Mouse (Mus musculus): ENCODE measurements around the gene Tmem248. TPM values are rescaled to one million over a fixed set of nuclear protein-coding genes. Genes with fewer than 3 reads are reported as not detected.

The Tmem248 gene
- 31.8 and 36.6 TPM in 2 replicates for polyA plus RNA-seq (2015; fragmentation: Nextera tagmentation; extraction: Ambion mirVana)

DNA sequence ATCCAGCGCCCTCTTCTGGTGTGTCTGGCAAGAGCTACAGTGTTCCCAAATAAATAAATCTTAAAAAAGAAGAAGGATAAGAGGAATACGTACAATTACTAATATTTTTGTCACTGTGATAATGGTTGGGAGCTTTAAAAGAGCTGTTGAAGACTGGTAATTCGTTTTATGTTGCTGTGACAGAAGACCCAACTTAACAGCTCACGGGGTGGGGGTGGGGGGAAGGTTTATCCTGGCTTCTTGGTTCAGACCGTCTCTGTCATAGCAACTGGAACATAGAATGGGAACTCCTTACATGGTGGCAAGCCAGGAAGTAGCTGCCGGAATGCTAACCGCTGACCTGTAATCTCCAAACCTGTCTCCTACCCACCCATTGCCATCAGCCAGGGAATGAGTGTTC is at the start of gene Tmem248:
TSS of gene Tmem248 (plus strand) at position 301 of the 400 bp plus-strand sequence.
- 83% methylated on average over 7 of the region's 7 CpGs for whole genome bisulfite sequencing
- no peaks in the 10 kb centered on the region for H3K27me3 ChIP-seq (ENCODE audit: control insufficient read depth, insufficient read depth, low read length)
- no peak within 1 kb of the TSS for H3K9ac ChIP-seq (ENCODE audit: low read length)
- no peak within 1 kb of the TSS for H3K4me2 ChIP-seq (ENCODE audit: low read depth, low read length)
- H3K4me1 ChIP-seq (ENCODE audit: control insufficient read depth, insufficient read depth, low read length) = 0 out of 2 replicates have a peak, but pooled peaks cover 6% of the 10 kb centered on the region
- H3K36me3 ChIP-seq (ENCODE audit: control insufficient read depth, insufficient read depth, low read length) = peaks cover 4% of the 10 kb centered on the region; the same call in 1 of the 2 replicates
- no peaks in the 10 kb centered on the region for H3K9me3 ChIP-seq (replicated peaks; ENCODE audit: control insufficient read depth, low read length)
- ATAC-seq (ENCODE audit: insufficient read depth, low FRiP score) = no peak
- no peak within 1 kb of the TSS for H3K27ac ChIP-seq (ENCODE audit: low read length)
- no peak within 1 kb of the TSS for H3K4me3 ChIP-seq (replicated peaks; ENCODE audit: low read length)

DNA sequence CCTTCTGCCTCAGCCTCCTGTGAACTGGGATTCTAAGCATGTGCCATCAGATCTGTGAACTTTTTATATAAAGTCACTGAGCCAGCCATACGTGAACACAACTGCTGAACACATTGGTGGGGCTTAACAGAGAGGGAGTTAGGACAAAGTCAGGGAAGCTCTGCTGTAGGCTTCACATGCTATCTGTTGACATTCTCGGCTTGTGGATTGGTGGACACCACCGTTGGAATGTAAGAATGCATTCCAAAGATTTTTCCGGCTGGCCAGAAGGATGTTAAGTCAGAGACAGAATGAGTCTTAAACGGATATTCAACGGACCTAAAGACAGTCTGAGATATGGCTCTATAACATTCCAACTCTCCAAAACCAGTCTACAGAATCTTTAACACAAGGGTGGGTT is 47.8 kb upstream of the Tmem248 start:
- no peak overlapping the region for H3K27ac ChIP-seq (ENCODE audit: low read length)
- no peaks in the 10 kb centered on the region for H3K36me3 ChIP-seq (ENCODE audit: control insufficient read depth, insufficient read depth, low read length)
- no peak overlapping the region for H3K9ac ChIP-seq (ENCODE audit: low read length)
- peaks cover 21% of the 10 kb centered on the region for H3K4me1 ChIP-seq (ENCODE audit: control insufficient read depth, insufficient read depth, low read length)
- H3K4me2 ChIP-seq (ENCODE audit: low read depth, low read length) = no peak overlapping the region
- WGBS = 37% methylated on average over 6 of the region's 6 CpGs
- no peaks in the 10 kb centered on the region for H3K27me3 ChIP-seq (ENCODE audit: control insufficient read depth, insufficient read depth, low read length)
- H3K4me3 ChIP-seq (replicated peaks; ENCODE audit: low read length) = no peak overlapping the region
- no peaks in the 10 kb centered on the region for H3K9me3 ChIP-seq (replicated peaks; ENCODE audit: control insufficient read depth, low read length)
- no peak for ATAC-seq (ENCODE audit: insufficient read depth, low FRiP score)

DNA sequence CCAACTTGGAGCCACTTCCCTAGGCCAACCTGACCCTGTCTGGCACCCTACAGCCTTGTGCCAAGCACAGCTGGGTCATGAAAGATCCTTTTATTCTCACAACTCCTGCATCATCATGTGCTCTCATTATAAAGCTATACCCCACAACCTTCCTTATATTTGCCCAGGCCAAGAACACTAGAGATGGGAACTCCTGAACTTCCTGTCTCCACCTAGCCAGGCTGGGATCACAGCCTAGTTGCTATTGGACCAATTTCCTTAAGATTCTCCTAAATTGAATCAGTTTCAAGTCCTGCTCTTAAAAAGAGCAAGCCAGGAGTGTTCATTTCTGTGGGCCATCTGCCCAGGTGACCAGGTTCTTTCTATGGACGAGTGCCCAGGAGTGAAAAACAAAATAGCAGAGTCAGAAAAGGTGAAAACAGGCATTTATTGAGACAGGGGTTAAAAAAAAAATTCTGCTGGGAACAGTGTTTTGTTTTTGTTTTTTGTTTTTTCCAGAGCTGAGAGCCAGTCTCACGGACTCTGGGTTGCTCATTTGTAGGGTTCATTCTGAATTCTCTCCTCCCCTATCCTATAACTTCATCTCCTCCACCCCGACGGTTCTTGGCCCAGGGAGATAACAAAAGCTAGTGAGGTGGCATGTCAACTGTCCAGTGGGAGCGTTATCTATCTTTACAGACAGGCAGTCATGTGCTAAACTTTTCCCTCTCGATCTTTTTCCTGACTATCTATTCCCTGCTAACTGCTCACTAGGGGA is 46.0 kb upstream of the Tmem248 start:
- no peaks in the 10 kb centered on the region for H3K36me3 ChIP-seq (ENCODE audit: control insufficient read depth, insufficient read depth, low read length)
- peak overlapping the region; percentile 80 for H3K4me2 ChIP-seq (ENCODE audit: low read depth, low read length)
- H3K4me3 ChIP-seq (replicated peaks; ENCODE audit: low read length) = peak overlapping the region; percentile 93
- peak; percentile 27 for ATAC-seq (ENCODE audit: insufficient read depth, low FRiP score)
- H3K4me1 ChIP-seq (ENCODE audit: control insufficient read depth, insufficient read depth, low read length) = peaks cover 21% of the 10 kb centered on the region
- no peaks in the 10 kb centered on the region for H3K27me3 ChIP-seq (ENCODE audit: control insufficient read depth, insufficient read depth, low read length)
- no peaks in the 10 kb centered on the region for H3K9me3 ChIP-seq (replicated peaks; ENCODE audit: control insufficient read depth, low read length)
- H3K27ac ChIP-seq (ENCODE audit: low read length) = peak overlapping the region; percentile 96
- peak overlapping the region; percentile 93 for H3K9ac ChIP-seq (ENCODE audit: low read length)
- WGBS = 8% methylated on average over 6 of the region's 6 CpGs

DNA sequence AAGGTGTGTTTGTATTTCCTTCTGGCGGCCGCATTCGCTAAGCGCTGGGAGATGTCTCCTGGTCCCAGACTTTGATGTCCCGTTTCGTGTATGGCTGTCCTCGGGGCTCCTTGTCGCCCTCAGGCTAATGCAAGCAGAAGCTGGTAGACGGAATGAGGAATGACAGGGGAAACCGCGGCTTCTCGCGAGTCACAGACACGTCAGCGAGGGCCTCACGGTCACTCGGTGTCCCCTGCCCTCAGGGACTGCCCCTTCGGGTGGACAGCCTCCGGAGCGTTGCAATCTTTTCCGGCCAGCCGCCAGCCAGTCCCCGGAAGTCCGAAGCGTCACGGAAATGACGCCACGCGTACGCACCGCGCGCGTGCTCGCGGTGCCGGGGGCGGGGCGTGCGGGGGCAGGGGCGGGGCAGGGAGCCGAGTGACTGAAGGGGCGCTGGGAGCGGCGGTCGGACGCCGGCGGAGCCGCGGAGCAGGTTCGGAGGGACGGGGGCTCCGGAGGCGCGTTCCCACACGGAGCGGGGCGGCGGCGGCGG is 45.4 kb upstream of the Tmem248 start, which contains the start of gene Rabgef1:
TSS of gene Rabgef1 (plus strand) at position 376 of the 532 bp plus-strand sequence.
- peaks cover 21% of the 10 kb centered on the region for H3K4me1 ChIP-seq (ENCODE audit: control insufficient read depth, insufficient read depth, low read length)
- H3K9ac ChIP-seq (ENCODE audit: low read length) = peak within 1 kb of the TSS; percentile 93
- H3K36me3 ChIP-seq (ENCODE audit: control insufficient read depth, insufficient read depth, low read length) = no peaks in the 10 kb centered on the region
- under 1% methylated on average over 58 of the region's 62 CpGs for WGBS
- peak; percentile 94 for ATAC-seq (ENCODE audit: insufficient read depth, low FRiP score)
- no peaks in the 10 kb centered on the region for H3K27me3 ChIP-seq (ENCODE audit: control insufficient read depth, insufficient read depth, low read length)
- no peaks in the 10 kb centered on the region for H3K9me3 ChIP-seq (replicated peaks; ENCODE audit: control insufficient read depth, low read length)
- peak within 1 kb of the TSS; percentile 96 for H3K27ac ChIP-seq (ENCODE audit: low read length)
- H3K4me3 ChIP-seq (replicated peaks; ENCODE audit: low read length) = peak within 1 kb of the TSS; percentile 93
- peak within 1 kb of the TSS; percentile 80 for H3K4me2 ChIP-seq (ENCODE audit: low read depth, low read length)

DNA sequence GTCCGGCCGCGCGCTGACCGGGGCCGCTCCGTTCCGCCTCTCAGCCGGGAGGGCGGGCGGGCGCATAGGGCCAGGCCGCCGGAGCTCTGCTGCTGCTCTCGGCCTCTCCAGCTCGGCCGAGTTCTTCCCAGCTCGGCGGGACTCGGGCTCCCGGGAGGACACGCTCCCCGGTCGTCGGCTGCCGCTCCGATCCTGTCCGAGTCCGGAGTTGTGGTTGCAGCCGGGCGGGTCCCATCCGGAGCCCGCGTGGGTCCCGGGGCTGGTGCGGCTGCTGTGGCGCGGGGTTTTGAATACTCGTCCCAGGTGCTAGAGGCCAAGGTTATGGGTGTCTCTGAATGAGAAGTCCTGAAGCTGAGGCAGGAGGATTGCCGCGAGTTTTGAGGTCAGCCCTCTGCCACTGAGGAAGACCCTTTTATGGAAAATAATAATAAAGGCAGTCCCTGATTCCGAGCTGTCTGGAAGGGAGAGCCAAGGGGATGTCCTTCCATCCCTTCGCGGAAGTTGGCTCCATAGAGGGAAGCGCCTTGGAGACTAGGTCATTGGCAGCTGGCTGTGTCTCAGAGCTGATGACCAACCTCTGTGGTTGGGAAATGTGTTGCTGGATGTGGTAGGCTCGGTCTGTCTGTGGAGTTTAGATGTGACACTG is 44.8 kb upstream of the Tmem248 start:
- Histone ChIP-seq H3K36me3 (ENCODE audit: control insufficient read depth, insufficient read depth, low read length) (no peaks in the 10 kb centered on the region), H3K27me3 (ENCODE audit: control insufficient read depth, insufficient read depth, low read length) (no peaks in the 10 kb centered on the region), H3K4me2 (ENCODE audit: low read depth, low read length) (peak overlapping the region; percentile 53), H3K27ac (ENCODE audit: low read length) (peak overlapping the region; percentile 88), H3K9ac (ENCODE audit: low read length) (peak overlapping the region; percentile 93), H3K4me3 (replicated peaks; ENCODE audit: low read length) (peak overlapping the region; percentile 93), H3K4me1 (ENCODE audit: control insufficient read depth, insufficient read depth, low read length) (peaks cover 21% of the 10 kb centered on the region), H3K9me3 (replicated peaks; ENCODE audit: control insufficient read depth, low read length) (no peaks in the 10 kb centered on the region)
- peak; percentile 44 for ATAC-seq (ENCODE audit: insufficient read depth, low FRiP score)
- WGBS = under 1% methylated on average over 43 of the region's 46 CpGs

DNA sequence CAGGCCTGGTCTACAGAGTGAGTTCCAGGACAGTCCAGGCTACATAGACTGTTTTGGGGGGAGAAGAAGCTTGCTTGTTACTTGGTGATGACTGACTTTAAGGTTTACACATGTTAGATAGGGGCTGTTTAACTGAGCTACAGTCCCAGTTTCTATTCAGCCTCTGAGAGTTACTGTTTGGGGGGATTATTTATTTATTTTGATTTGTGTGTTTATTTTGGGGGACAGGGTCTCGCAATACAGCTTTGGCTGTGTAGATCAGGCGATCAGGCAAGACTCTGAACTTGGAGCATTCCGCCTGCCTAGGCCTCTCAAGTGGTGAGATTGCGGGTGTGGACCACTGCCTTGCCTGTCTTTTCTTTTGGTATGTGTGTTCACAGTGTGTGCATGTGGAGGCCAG is 43.9 kb upstream of the Tmem248 start:
- Histone ChIP-seq H3K36me3 (ENCODE audit: control insufficient read depth, insufficient read depth, low read length) (no peaks in the 10 kb centered on the region), H3K4me2 (ENCODE audit: low read depth, low read length) (peak overlapping the region; percentile 53), H3K9me3 (replicated peaks; ENCODE audit: control insufficient read depth, low read length) (no peaks in the 10 kb centered on the region), H3K4me3 (replicated peaks; ENCODE audit: low read length) (peak overlapping the region; percentile 93), H3K9ac (ENCODE audit: low read length) (peak overlapping the region; percentile 93; the same call in 1 of the 2 replicates), H3K4me1 (ENCODE audit: control insufficient read depth, insufficient read depth, low read length) (peaks cover 23% of the 10 kb centered on the region), H3K27ac (ENCODE audit: low read length) (no peak overlapping the region), H3K27me3 (ENCODE audit: control insufficient read depth, insufficient read depth, low read length) (no peaks in the 10 kb centered on the region)
- 80% methylated on average over 4 of the region's 4 CpGs for WGBS
- ATAC-seq (ENCODE audit: insufficient read depth, low FRiP score) = no peak

DNA sequence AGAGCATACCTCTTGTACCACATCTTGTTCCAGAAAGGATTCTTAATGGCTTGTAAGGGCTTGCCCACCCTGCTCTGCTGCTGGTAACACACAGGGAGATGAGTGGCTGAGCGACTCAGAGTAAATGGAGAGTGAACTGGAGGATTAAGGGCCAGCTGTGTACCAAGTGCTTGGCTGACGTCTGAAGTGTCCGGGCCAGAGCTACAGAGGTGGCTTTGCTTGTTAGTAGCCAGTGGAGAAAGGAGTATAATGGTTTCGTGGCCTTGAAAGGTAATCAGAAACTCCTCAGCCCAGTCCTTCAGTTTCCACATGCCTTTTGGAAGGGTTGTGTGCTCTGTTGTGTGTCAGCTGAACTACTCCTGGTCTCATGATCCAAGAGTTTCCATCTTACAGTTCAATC is 39.0 kb upstream of the Tmem248 start:
- WGBS = 37% methylated on average over 4 of the region's 4 CpGs
- Histone ChIP-seq H3K9ac (ENCODE audit: low read length) (no peak overlapping the region), H3K36me3 (ENCODE audit: control insufficient read depth, insufficient read depth, low read length) (no peaks in the 10 kb centered on the region), H3K9me3 (replicated peaks; ENCODE audit: control insufficient read depth, low read length) (no peaks in the 10 kb centered on the region), H3K27me3 (ENCODE audit: control insufficient read depth, insufficient read depth, low read length) (no peaks in the 10 kb centered on the region), H3K4me3 (replicated peaks; ENCODE audit: low read length) (no peak overlapping the region), H3K4me1 (ENCODE audit: control insufficient read depth, insufficient read depth, low read length) (peaks cover 34% of the 10 kb centered on the region), H3K4me2 (ENCODE audit: low read depth, low read length) (peak overlapping the region; percentile 11; the same call in 1 of the 2 replicates), H3K27ac (ENCODE audit: low read length) (peak overlapping the region; percentile 55; the same call in 1 of the 2 replicates)
- no peak for ATAC-seq (ENCODE audit: insufficient read depth, low FRiP score)

DNA sequence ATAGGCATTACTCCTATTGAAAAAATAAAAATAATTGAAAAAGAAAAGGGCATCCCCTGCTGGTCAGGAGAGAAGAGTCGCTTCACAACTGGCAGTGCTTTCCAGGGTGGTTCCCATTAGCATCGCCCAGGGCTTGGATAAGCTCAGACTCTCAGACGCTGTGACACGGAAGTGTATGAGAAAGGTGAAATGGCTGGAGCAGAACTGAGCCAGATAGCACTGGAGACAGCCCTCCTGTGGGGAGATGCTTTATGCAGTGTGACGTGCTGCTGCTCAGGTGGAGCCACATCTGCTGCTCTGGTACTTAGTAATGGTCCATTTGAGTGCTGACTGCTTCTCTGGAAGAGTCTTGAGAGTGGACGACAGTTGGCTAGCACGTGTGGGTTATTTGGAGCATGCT is 36.5 kb upstream of the Tmem248 start:
- no peak for ATAC-seq (ENCODE audit: insufficient read depth, low FRiP score)
- H3K27ac ChIP-seq (ENCODE audit: low read length) = peak overlapping the region; percentile 4; the same call in 1 of the 2 replicates
- 70% methylated on average over 7 of the region's 7 CpGs for WGBS

More for the DNA sequence above, 36.5 kb upstream of the Tmem248 start:
- Histone ChIP-seq H3K36me3 (ENCODE audit: control insufficient read depth, insufficient read depth, low read length) (no peaks in the 10 kb centered on the region), H3K4me2 (ENCODE audit: low read depth, low read length) (no peak overlapping the region), H3K4me1 (ENCODE audit: control insufficient read depth, insufficient read depth, low read length) (peaks cover 40% of the 10 kb centered on the region), H3K27me3 (ENCODE audit: control insufficient read depth, insufficient read depth, low read length) (no peaks in the 10 kb centered on the region), H3K4me3 (replicated peaks; ENCODE audit: low read length) (no peak overlapping the region), H3K9ac (ENCODE audit: low read length) (peak overlapping the region; percentile 3; the same call in 1 of the 2 replicates), H3K9me3 (replicated peaks; ENCODE audit: control insufficient read depth, low read length) (no peaks in the 10 kb centered on the region)

Data from stomach, embryonic 16.5 days (tissue).